Mouse (Mus musculus): ENCODE measurements around the gene Pdilt.

GRCm38 (mm10) chr7:119527548-119527947 is 4.3 kb upstream of the Pdilt start:
- TF ChIP-seq CTCF (IDR thresholded peaks at IDR 0.05; ENCODE audit: low read depth) (no peak), EP300 (IDR thresholded peaks at IDR 0.05; ENCODE audit: low read depth) (no peak)
